Comparison of ENCODE assay signal across 10 mouse cellular contexts in the genomic region with DNA sequence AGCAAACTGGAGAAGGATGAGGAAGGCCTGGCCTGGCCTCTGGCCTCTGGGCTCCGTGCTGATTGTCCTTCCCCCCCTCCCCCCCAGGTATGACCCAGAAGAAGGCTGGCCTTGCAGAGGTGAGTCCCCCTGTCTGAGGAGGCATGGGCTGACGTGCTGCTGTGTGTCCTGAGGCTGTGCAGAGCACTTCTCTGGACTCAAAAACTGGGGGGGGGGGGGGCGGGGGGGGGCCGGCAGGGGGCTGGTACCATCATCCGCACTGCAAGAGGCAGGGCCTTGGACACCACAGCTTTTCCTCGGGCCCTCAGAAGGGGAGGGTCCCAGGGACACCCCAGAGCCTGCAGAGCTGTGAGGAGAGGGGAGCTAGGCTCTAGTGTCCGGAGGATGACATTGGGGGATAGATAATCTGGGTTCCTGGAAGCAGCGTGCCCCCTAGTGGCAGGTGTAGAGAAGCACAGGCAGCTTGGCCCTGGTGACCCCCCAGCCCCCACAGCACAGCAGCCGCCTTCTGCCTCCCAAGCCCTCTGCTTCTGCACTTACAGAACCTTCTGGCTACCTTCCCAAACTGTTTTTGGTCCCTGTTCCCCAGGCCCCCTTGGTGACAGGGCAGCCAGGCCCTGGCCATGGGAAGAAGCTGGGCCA. TPM values are rescaled to one million over a fixed set of nuclear protein-coding genes. Genes with fewer than 3 reads are reported as not detected.
DNase-seq lines count a peak whose midpoint lies in the region; ATAC-seq and TF ChIP-seq lines count a peak whose summit lies in the region.
"Had no signal": no experiment of that assay in that cellular context is flagged by ENCODE, and none has a peak within 500 bp of the region (broad histone marks: within the 10 kb centered on the region; RNA-seq: fewer than 3 reads in every experiment).

No protein-coding gene starts in this region.

- H3K4me3 ChIP-seq in kidney, postnatal 0 days (replicated peaks; ENCODE audit: low read depth, low read length), result no peak overlapping the region
- H3K4me3 ChIP-seq: erythroblast, embryonic 14.5 days; midbrain, embryonic 12.5 days had no signal

- H3K9ac ChIP-seq in kidney, postnatal 0 days (ENCODE audit: low read depth, low read length), result no peak overlapping the region
- H3K9ac ChIP-seq: midbrain, embryonic 12.5 days had no signal

- no peaks in the 10 kb centered on the region for H3K9me3 ChIP-seq in kidney, postnatal 0 days (replicated peaks; ENCODE audit: low read length)
- H3K9me3 ChIP-seq: midbrain, embryonic 12.5 days had no signal

- peak; percentile 56 for DNase-seq in layer of hippocampus, adult 11-12 months (ENCODE audit: low spot score)
- no peak for DNase-seq in layer of hippocampus, postnatal 14 days (ENCODE audit: low spot score in 2 of 2)
- peak; percentile 59 for DNase-seq in Muller cell, postnatal 12 days (ENCODE audit: inconsistent ontology term)
- DNase-seq in cerebellum, adult 9-11 months, result peak; percentile 84
- DNase-seq in kidney, postnatal 0 days (ENCODE audit: low spot score), result peak; percentile 78
- peak; percentile 77 for DNase-seq in thymus, postnatal 14 days
- no peak for DNase-seq in layer of hippocampus, adult 9-11 months

- no peak overlapping the region for H3K4me2 ChIP-seq in kidney, postnatal 0 days (ENCODE audit: low read length)
- H3K4me2 ChIP-seq: midbrain, embryonic 12.5 days had no signal

- 17% methylated on average over 8 of the region's 9 CpGs for WGBS in kidney, postnatal 0 days

- H3K27ac ChIP-seq in kidney, postnatal 0 days, result no peak overlapping the region
- H3K27ac ChIP-seq: midbrain, embryonic 12.5 days had no signal

- peaks cover 33% of the 10 kb centered on the region for H3K4me1 ChIP-seq in kidney, postnatal 0 days (replicated peaks; ENCODE audit: insufficient read depth, low read length)

- ATAC-seq in kidney, postnatal 0 days (replicated peaks; ENCODE audit: low FRiP score, low read depth), result 0 out of 2 replicates have a peak, but pooled peaks have one; percentile 18
- peak; percentile 84 for ATAC-seq in megakaryocyte progenitor cell, adult 5-6 weeks (replicated peaks; ENCODE audit: poor library complexity)

- peak; percentile 87 for TF ChIP-seq CTCF in kidney, postnatal 0 days (IDR thresholded peaks at IDR 0.05; ENCODE audit: low read depth)

- H3K27me3 ChIP-seq in kidney, postnatal 0 days (ENCODE audit: insufficient read depth, low read length), result no peaks in the 10 kb centered on the region
- H3K27me3 ChIP-seq: midbrain, embryonic 12.5 days had no signal

- H3K36me3 ChIP-seq in kidney, postnatal 0 days (ENCODE audit: insufficient read depth, low read length), result peaks cover 35% of the 10 kb centered on the region

RNA-seq across cellular contexts. Expression of gene Pip5k1c, which starts 12.0 kb away (rescaled TPM):
- 100 to 1,000 TPM; 330 to 352 TPM for total RNA-seq in layer of hippocampus, postnatal 14 days (2021)
- polyA plus RNA-seq in kidney, postnatal 0 days (2015; fragmentation: Nextera tagmentation; extraction: Ambion mirVana), result 37.8 and 39.3 TPM in 2 replicates
- total RNA-seq in megakaryocyte progenitor cell, adult 5-6 weeks (2015), result 18.9 and 24.6 TPM in 2 replicates
- total RNA-seq in megakaryocyte progenitor cell, adult 5-6 weeks (2017), result 32.4 and 37.4 TPM in 2 replicates

RNA-seq across cellular contexts. Expression of gene Tjp3, which starts 13.3 kb away (rescaled TPM):
- total RNA-seq in layer of hippocampus, postnatal 14 days (2021), result 1 to 10 TPM; 1.6 to 2.5 TPM
- 19.0 and 19.1 TPM in 2 replicates for polyA plus RNA-seq in kidney, postnatal 0 days (2015; fragmentation: Nextera tagmentation; extraction: Ambion mirVana)
- total RNA-seq in megakaryocyte progenitor cell, adult 5-6 weeks (2015), result 2.3 TPM in 2 replicates
- total RNA-seq in megakaryocyte progenitor cell, adult 5-6 weeks (2017), result 3.9 and 5.2 TPM in 2 replicates

RNA-seq across cellular contexts. Expression of gene Cactin, which starts 16.2 kb away (rescaled TPM):
- total RNA-seq in layer of hippocampus, postnatal 14 days (2021), result 10 to 100 TPM; 22.4 to 25.8 TPM
- polyA plus RNA-seq in kidney, postnatal 0 days (2015; fragmentation: Nextera tagmentation; extraction: Ambion mirVana), result 24.5 and 26.4 TPM in 2 replicates
- total RNA-seq in megakaryocyte progenitor cell, adult 5-6 weeks (2015), result 7.1 and 7.6 TPM in 2 replicates
- total RNA-seq in megakaryocyte progenitor cell, adult 5-6 weeks (2017), result 30.8 and 32.7 TPM in 2 replicates

RNA-seq across cellular contexts. Expression of gene Tbxa2r, which starts 23.8 kb away (rescaled TPM):
- total RNA-seq in layer of hippocampus, postnatal 14 days (2021), result 1 to 10 TPM; 1.8 to 2.2 TPM
- polyA plus RNA-seq in kidney, postnatal 0 days (2015; fragmentation: Nextera tagmentation; extraction: Ambion mirVana), result 16.1 and 17.5 TPM in 2 replicates
- total RNA-seq in megakaryocyte progenitor cell, adult 5-6 weeks (2015), result 0.20 and 0.47 TPM in 2 replicates
- total RNA-seq in megakaryocyte progenitor cell, adult 5-6 weeks (2017), result 0.47 TPM in 1 of 2 replicates, not detected in the other

RNA-seq across cellular contexts. Expression of gene Apba3, which starts 38.0 kb away (rescaled TPM):
- total RNA-seq in layer of hippocampus, postnatal 14 days (2021), result 10 to 100 TPM; 39.9 to 41.8 TPM
- 55.7 and 60.5 TPM in 2 replicates for polyA plus RNA-seq in kidney, postnatal 0 days (2015; fragmentation: Nextera tagmentation; extraction: Ambion mirVana)
- 15.5 and 20.2 TPM in 2 replicates for total RNA-seq in megakaryocyte progenitor cell, adult 5-6 weeks (2015)
- 10.5 and 16.9 TPM in 2 replicates for total RNA-seq in megakaryocyte progenitor cell, adult 5-6 weeks (2017)

Comparison
In these comparisons a context has a peak if more than half of its experiments do, and no peak if none do; other contexts are left out.
1. DNase-seq: peak in layer of hippocampus, adult 11-12 months (single experiment), Muller cell, postnatal 12 days (single experiment), cerebellum, adult 9-11 months (single experiment), kidney, postnatal 0 days (single experiment) and thymus, postnatal 14 days (single experiment); none in layer of hippocampus, postnatal 14 days (0 of 2) and layer of hippocampus, adult 9-11 months (single experiment).
2. RNA of gene Pip5k1c, which starts 12.0 kb away (total RNA-seq): 330 to 352 TPM in layer of hippocampus, postnatal 14 days; 18.9 to 37.4 TPM in megakaryocyte progenitor cell, adult 5-6 weeks; every median in the first group is over 4 times any median in the second.